Mouse (Mus musculus) lung, postnatal 0 days (tissue): Measurements from ENCODE around the gene Nudcd3. TPM values are rescaled to one million over a fixed set of nuclear protein-coding genes. Genes with fewer than 3 reads are reported as not detected.

Experiments used
- ATAC-seq: fragments of 200-750 bp; cut with Nextera tagmentation; 2 replicates; pipeline ENCODE4 v1.8.0; 2017; ENCODE audit warnings: moderate library complexity
- DNase-seq: peaks from one replicate; pipeline ENCODE4 v3.0.0-alpha.2; 2016; ENCODE audit warnings: low spot score
- H3K27ac ChIP-seq: fragments of 300-500 bp; sonication (generic); 2 replicates; pipeline ENCODE4 v1.5.1; 2014; ENCODE audit warnings: antibody characterized with exemption, mild to moderate bottlenecking, low read length, mixed read lengths
- H3K27me3 ChIP-seq: fragments of 300-500 bp; sonication (generic); replicated peaks from 2 replicates; pipeline ENCODE4 v1.6.1; 2014; ENCODE audit warnings: low read length, mixed read lengths; ENCODE audit not compliant: insufficient read depth
- H3K36me3 ChIP-seq: fragments of 300-500 bp; sonication (generic); 2 replicates; pipeline ENCODE4 v1.6.1; 2014; ENCODE audit warnings: low read length, mixed read lengths; ENCODE audit not compliant: insufficient read depth
- H3K4me1 ChIP-seq: fragments of 300-500 bp; sonication (generic); 2 replicates; pipeline ENCODE4 v1.6.1; 2014; ENCODE audit warnings: antibody characterized with exemption, low read depth, low read length, mixed read lengths; ENCODE audit not compliant: insufficient read depth
- H3K4me2 ChIP-seq: fragments of 300-500 bp; sonication (generic); replicated peaks from 2 replicates; pipeline ENCODE4 v1.6.1; 2014; ENCODE audit warnings: low read depth, mild to moderate bottlenecking, low read length, moderate library complexity, mixed read lengths
- H3K4me3 ChIP-seq: fragments of 300-500 bp; sonication (generic); 2 replicates; pipeline ENCODE4 v1.5.1; 2014; ENCODE audit warnings: low read depth, low read length
- H3K9ac ChIP-seq: fragments of 300-500 bp; sonication (generic); replicated peaks from 2 replicates; pipeline ENCODE4 v1.6.1; 2014; ENCODE audit warnings: low read depth, mild to moderate bottlenecking
- H3K9me3 ChIP-seq: fragments of 300-500 bp; sonication (generic); 2 replicates; pipeline ENCODE4 v1.6.1; 2016; ENCODE audit warnings: low read length, mixed read lengths
- CTCF ChIP-seq: IDR thresholded peaks from 2 replicates; pipeline ENCODE4 v1.5.1; 2016; ENCODE audit warnings: antibody characterized with exemption, mild to moderate bottlenecking
- EP300 ChIP-seq: IDR thresholded peaks from 2 replicates; pipeline ENCODE4 v1.6.1; 2016; ENCODE audit warnings: antibody characterized with exemption, mild to moderate bottlenecking, control low read depth
- WGBS: fragments of 180-500 bp; shearing (Covaris S2); extraction: QIAGEN DNeasy Blood & Tissue Kit; methylation state at CpG from one replicate; pipeline ENCODE4 v1.1.7; 2014; 5-methylcytosine and 5-hydroxymethylcytosine counted together
- polyA plus RNA-seq: library from polyadenylated mRNA; unstranded; fragments of >200 nt; fragmentation: Nextera tagmentation; extraction: Ambion mirVana; gene quantifications from 2 replicates; pipeline ENCODE4 v1.2.1, GENCODE M21; 2015

The Nudcd3 gene
- 26.8 TPM in 2 replicates for polyA plus RNA-seq

DNA sequence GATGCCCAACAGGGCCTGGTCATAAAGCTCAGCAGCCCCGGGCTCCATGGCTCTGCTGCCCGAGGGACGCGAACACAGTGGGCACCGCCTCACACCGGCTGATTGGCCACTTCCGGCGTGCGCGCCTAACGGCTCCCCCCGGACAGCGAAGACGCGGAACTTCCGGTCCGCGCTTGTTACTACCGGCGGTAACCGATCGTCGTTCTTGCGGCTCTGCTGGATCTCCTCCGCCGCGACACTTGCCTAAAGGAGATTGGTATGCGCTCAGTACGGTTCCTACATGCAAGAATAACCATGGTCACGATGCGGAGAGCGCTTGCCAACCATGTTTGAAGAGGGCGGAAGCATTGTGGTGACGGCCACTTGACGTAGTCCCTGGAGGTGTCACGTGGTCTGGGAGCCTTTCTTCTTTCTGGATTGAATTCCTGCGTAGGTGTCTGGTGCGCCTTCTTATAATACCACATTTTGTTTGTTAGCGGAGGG is at the start of gene Nudcd3:
Nudcd3 (minus strand) TSS at position 329 of the 483 bp plus-strand sequence.
- DNase-seq (peak; percentile 96), ATAC-seq (peak; percentile 98)
- H3K4me3 ChIP-seq = peak within 1 kb of the TSS; percentile 89
- peak within 1 kb of the TSS; percentile 92 for H3K9ac ChIP-seq
- H3K9me3 ChIP-seq = no peaks in the 10 kb centered on the region
- H3K4me1 ChIP-seq = peaks cover 14% of the 10 kb centered on the region; the same call in 1 of the 2 replicates
- H3K4me2 ChIP-seq = peak within 1 kb of the TSS; percentile 93
- no peaks in the 10 kb centered on the region for H3K36me3 ChIP-seq
- under 1% methylated on average over 39 of the region's 39 CpGs for WGBS
- H3K27me3 ChIP-seq = no peaks in the 10 kb centered on the region
- TF ChIP-seq EP300 = no peak
- TF ChIP-seq CTCF = no peak
- H3K27ac ChIP-seq = peak within 1 kb of the TSS; percentile 98

DNA sequence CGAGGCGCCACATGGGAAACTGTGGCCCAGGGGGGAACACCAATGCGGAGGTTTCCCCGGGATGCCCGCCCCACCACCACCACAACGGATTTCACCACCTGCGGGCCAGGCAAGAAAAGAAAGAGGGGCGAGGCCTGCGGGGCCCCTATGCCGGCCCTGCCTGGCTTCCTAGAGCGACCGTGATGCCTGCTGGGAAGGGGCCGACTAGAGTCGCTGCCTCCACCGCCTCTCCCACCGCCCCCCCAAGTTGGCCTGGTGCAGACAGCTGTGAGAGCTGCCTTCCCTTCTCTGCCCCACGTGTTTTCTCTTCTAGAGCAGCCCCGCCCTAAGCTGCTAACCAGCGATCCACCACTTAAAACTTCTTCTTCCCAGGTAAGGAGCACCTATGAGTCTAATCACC is 44.5 kb upstream of the Nudcd3 start:
- TF ChIP-seq EP300 = no peak
- no peak for TF ChIP-seq CTCF
- Histone ChIP-seq H3K4me2 (no peak overlapping the region), H3K9me3 (no peaks in the 10 kb centered on the region), H3K36me3 (no peaks in the 10 kb centered on the region), H3K4me1 (no peaks in the 10 kb centered on the region), H3K9ac (no peak overlapping the region), H3K27ac (no peak overlapping the region), H3K27me3 (no peaks in the 10 kb centered on the region), H3K4me3 (no peak overlapping the region)
- 53% methylated on average over 19 of the region's 19 CpGs for WGBS
- ATAC-seq = no peak
- no peak for DNase-seq

DNA sequence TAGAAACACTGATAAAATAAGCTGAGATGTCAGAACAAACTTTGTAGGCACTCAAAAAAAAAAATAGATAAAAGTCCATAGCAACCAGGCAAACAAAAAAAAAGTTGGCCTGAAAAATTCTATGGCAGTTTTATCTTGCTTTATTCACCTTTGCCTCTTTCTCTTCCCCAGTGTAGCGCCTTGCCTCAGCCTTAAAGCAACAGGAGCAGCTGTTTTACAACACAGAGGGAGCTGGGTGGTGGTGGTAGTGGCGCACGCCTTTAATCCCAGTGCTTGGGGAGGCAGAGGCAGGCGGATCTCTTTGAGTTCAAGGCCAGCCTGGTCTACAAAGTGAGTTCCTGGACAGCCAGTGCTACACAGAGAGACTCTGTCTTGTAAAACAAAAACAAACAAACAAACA is 32.8 kb upstream of the Nudcd3 start:
- Histone ChIP-seq H3K9me3 (no peaks in the 10 kb centered on the region), H3K4me3 (no peak overlapping the region), H3K27ac (no peak overlapping the region), H3K36me3 (no peaks in the 10 kb centered on the region), H3K4me1 (no peaks in the 10 kb centered on the region), H3K9ac (no peak overlapping the region), H3K27me3 (no peaks in the 10 kb centered on the region), H3K4me2 (no peak overlapping the region)
- TF ChIP-seq CTCF (no peak), EP300 (no peak)
- ATAC-seq = no peak
- DNase-seq = no peak
- WGBS = 78% methylated on average over 4 of the region's 4 CpGs

DNA sequence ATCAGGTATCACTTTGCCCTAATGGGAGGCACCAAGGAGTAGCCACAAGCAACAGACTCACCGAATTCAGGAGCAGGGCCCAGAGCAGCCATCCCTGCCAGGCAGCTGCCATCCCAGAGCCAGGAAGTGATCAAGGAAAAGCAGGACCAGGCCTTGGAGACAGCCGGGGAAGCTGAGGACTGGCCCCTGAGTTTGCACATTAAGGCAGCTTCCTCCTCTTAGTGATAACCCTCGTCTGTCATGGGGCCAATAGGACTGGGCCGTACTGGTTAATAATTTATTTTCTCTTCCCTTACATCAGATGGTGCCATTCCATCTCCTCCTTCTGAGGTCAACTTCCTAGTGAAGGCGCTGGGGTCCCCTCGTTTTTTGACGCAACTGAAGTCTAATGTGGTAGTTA is 29.8 kb upstream of the Nudcd3 start, which contains the start of gene Npc1l1:
Npc1l1 (minus strand) TSS at position 132 of the 400 bp plus-strand sequence.
- Histone ChIP-seq H3K9me3 (no peaks in the 10 kb centered on the region), H3K36me3 (no peaks in the 10 kb centered on the region), H3K9ac (no peak within 1 kb of the TSS), H3K4me3 (no peak within 1 kb of the TSS), H3K4me2 (no peak within 1 kb of the TSS), H3K27me3 (no peaks in the 10 kb centered on the region), H3K4me1 (no peaks in the 10 kb centered on the region), H3K27ac (no peak within 1 kb of the TSS)
- ATAC-seq (no peak), DNase-seq (no peak)
- TF ChIP-seq EP300 = no peak
- no peak for TF ChIP-seq CTCF
- WGBS = 64% methylated on average over 7 of the region's 7 CpGs

DNA sequence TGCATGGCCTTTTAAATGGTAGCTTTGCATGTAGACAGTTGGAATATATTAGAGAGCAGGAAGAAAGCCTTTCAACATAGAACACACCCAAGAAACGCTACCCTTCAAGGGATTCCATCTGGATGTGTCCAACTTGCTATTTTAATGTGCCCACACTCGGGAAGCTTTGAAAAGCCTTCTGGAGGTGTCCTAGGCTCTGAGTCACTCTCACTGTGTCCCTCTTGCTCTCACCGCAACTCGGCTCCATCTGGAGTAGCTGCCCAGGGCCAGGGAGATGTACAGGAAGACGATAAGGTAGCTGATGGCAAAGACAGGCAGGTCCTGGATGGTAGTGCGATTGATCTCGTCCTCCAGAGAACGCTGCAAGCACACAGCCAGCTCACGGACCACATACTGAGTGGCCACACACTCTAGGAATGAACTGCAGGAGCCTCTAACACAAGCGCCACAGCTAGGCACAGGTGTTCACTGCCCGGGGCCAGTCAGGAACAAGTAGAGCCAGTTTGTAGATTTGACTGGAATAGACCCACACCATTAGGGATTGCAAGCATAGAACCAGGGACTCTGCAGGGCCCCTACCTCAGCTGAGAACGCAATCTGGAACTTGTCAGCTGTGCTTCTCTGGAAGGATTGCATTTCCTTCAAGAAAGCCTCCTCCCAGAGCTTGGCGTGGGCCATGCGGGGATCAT is 24.5 kb upstream of the Nudcd3 start:
- DNase-seq (no peak), ATAC-seq (no peak)
- H3K27ac ChIP-seq = no peak overlapping the region
- no peaks in the 10 kb centered on the region for H3K4me1 ChIP-seq
- H3K27me3 ChIP-seq = no peaks in the 10 kb centered on the region
- TF ChIP-seq EP300 = no peak
- H3K4me2 ChIP-seq = no peak overlapping the region
- 65% methylated on average over 14 of the region's 14 CpGs for WGBS
- H3K9me3 ChIP-seq = no peaks in the 10 kb centered on the region
- no peak overlapping the region for H3K4me3 ChIP-seq
- H3K9ac ChIP-seq = no peak overlapping the region
- H3K36me3 ChIP-seq = no peaks in the 10 kb centered on the region

DNA sequence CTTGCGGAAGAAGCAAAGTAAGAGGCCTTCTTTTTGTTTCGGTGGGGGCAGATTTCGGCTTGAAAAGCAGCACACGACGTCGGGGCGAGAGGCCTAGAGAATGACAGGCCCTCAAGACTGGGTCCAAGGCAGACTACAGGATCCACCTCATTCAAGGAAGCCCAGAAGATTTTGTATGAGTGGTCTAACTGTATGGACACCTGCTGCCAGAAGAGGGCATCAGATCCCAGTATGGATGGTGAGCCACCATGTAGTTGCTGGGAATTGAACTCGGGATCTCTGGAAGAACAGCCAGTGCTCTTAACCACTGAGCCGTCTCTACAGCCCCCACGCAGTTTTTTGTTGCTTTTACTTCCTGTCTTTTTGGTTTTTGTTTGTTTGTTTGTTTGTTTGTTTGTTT is 22.0 kb upstream of the Nudcd3 start:
- Histone ChIP-seq H3K4me1 (no peaks in the 10 kb centered on the region), H3K36me3 (no peaks in the 10 kb centered on the region), H3K4me2 (no peak overlapping the region), H3K27ac (no peak overlapping the region), H3K27me3 (no peaks in the 10 kb centered on the region), H3K9me3 (no peaks in the 10 kb centered on the region), H3K9ac (no peak overlapping the region), H3K4me3 (no peak overlapping the region)
- WGBS = 90% methylated on average over 10 of the region's 10 CpGs
- no peak for TF ChIP-seq CTCF
- no peak for TF ChIP-seq EP300
- ATAC-seq (no peak), DNase-seq (no peak)
